Mouse (Mus musculus) thymus, postnatal 4 days (tissue): Measurements from ENCODE around the gene Atad3a.
"Not testable (repeated sequence)": the region's sequence is repeated elsewhere in the genome, so short reads cannot be mapped to it uniquely, and the experiment has no call there.

Experiments
- DNase-seq: peaks from one replicate; pipeline ENCODE4 v3.0.0; 2021

The Atad3a gene

GRCm38 (mm10) chr4:155774971-155775740 is 14.3 kb upstream of the Atad3a start:
- DNase-seq, result no peak

- peak; percentile 95 for DNase-seq
Observed at GRCm38 (mm10) chr4:155774280-155774754, 13.4 kb upstream of the Atad3a start, which contains the start of gene Vwa1. Vwa1 (minus strand) TSS chr4:155774698.

- no peak for DNase-seq
Observed at GRCm38 (mm10) chr4:155773335-155774078, 12.6 kb upstream of the Atad3a start.

GRCm38 (mm10) chr4:155772786-155773185 is 11.9 kb upstream of the Atad3a start:
- no peak for DNase-seq

GRCm38 (mm10) chr4:155771706-155772105 is 10.8 kb upstream of the Atad3a start:
- DNase-seq, result no peak

- DNase-seq, result no peak
Observed at GRCm38 (mm10) chr4:155770626-155771025, 9.7 kb upstream of the Atad3a start.

- DNase-seq, result peak; percentile 92
Observed at GRCm38 (mm10) chr4:155769880-155770512, 9.1 kb upstream of the Atad3a start.

GRCm38 (mm10) chr4:155769496-155769879 is 8.6 kb upstream of the Atad3a start:
- no peak for DNase-seq

- DNase-seq, result no peak
Observed at GRCm38 (mm10) chr4:155762357-155762756, 1.5 kb upstream of the Atad3a start.

GRCm38 (mm10) chr4:155761356-155762099 is 635 bp upstream of the Atad3a start:
- DNase-seq, result no peak

GRCm38 (mm10) chr4:155759862-155760612 is 856 bp downstream of the Atad3a start:
- DNase-seq, result peak; percentile 54

GRCm38 (mm10) chr4:155757011-155757410 is 3.9 kb downstream of the Atad3a start:
- DNase-seq, result no peak

GRCm38 (mm10) chr4:155746575-155747490 is 14.1 kb downstream of the Atad3a start:
- no peak for DNase-seq

- no peak for DNase-seq
Observed at GRCm38 (mm10) chr4:155746036-155746548, 14.8 kb downstream of the Atad3a start.

GRCm38 (mm10) chr4:155745136-155745535 is 15.8 kb downstream of the Atad3a start:
- no peak for DNase-seq

GRCm38 (mm10) chr4:155744474-155744873 is 16.4 kb downstream of the Atad3a start:
- DNase-seq, result no peak

GRCm38 (mm10) chr4:155742684-155743083 is 18.2 kb downstream of the Atad3a start:
- no peak for DNase-seq

GRCm38 (mm10) chr4:155740681-155741080 is 20.2 kb downstream of the Atad3a start:
- not testable (repeated sequence) for DNase-seq

- DNase-seq, result no peak
Observed at GRCm38 (mm10) chr4:155739741-155740636, 20.9 kb downstream of the Atad3a start.
